Mouse (Mus musculus): ENCODE measurements around the gene Prmt8. TPM values are rescaled to one million over a fixed set of nuclear protein-coding genes. Genes with fewer than 3 reads are reported as not detected.

Gene Prmt8
- total RNA-seq, 2 experiments from 2014 or later, result 59.6 to 63.5 TPM

DNA sequence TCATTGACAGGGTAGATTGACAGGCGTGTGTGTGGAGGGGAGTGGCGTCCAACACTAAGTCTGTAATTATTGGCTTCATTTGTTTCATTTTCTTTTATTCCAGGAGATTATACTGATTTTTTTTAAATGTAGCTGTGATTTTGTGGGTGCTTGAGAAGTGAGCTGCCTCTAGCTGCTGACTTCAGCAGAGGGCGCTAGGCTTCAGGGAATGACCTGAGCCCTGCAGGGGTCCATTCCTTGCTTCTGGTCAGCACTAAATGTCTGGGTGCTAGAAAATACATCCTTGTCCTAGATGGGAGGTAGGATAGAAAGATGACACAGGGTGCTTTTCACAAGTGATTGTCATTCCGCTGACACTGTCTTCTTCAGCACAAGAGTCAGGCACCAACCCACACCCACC lies 99.2 kb downstream of the Prmt8 start:
- peak; percentile 17 for DNase-seq
- intact Hi-C loops (cut with DNase I), result no loop called here

DNA sequence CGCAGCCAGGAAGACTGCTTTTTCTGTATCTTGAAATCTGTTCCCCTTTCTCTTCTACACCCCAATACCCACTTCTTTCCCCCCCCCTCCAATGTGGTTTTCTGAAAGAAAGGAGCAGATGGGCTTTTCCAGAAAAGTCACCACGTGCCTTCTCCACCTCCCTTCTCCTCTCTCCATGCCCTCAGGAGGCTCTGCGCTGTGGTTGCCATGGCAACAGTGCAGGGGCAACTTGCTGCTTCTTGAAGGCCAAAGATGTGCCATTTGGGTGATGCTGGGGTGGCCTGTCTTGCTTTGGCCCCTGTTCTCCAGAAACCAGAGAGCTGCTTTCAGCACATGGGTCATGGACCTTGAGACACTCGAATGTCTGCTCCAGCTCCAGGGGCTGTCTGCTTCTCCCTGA lies 100.0 kb downstream of the Prmt8 start:
- intact Hi-C loops (cut with DNase I), result no loop called here
- DNase-seq, result peak; percentile 53

DNA sequence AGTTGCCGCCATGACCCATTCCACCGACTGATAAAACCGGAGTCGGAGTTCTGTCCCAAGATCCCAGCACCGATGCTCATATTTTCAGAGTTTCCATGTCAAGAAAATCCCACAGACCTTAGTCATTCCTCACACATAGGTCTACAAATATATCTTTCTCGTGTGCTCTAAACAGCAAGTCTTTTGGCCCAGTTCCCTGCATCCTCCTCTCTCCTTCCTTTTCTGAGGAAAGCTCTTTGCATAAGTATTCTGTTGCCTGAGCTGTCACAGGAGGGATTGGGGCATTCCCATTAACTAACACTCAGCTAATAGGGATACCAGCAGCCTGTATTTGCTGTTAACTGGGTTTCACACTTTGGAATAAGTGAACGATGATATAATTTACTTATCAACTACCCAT lies 106.0 kb downstream of the Prmt8 start:
- DNase-seq, result no peak
- intact Hi-C loops (cut with DNase I), result no loop called here

DNA sequence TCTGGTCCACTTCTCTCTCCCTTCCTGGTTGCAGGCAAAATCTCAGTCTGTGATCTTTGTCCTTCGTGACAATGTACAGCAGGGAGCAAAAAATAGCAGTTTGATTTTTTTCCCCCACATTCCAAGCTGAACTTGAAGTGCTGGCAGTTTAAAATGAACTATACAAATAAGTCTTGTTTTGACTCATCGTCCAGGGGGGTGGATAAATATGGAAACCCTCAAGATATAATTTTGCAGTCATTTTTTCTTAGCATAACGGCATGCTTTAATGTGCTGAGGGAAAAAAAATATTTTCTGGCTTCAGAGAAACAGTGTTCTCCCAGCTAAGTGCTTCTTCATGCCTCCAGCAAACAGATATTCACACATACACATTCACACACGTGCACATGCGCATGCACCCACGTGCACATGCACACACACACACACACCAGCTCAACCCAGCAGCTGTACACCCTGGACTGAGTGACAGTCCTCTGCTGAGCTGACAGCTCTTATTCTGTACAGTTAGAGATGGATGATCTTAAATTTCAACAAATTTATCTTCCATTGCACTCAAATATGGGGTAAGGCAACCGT lies 107.5 kb downstream of the Prmt8 start:
- no peak for DNase-seq
- intact Hi-C loops (cut with DNase I), result no loop called here

DNA sequence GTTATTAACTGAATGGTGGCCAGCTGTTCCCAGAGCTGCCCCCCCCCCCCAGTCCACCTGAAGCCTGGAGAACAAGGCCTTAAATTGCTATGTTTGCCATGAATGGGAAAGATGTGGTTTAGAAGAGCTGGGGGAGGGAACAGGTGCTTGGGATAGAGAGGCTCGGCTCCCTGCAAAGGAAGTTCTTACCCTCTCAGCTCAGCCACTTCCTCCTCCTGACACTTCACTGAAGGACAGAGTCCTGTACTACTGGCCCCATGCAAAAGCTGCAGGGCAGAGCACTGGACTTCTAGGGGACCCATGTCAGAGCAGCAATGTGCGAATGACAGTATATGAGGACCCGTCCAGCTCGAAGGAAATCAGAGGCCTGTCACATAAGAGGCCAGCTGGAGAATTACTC lies 109.3 kb downstream of the Prmt8 start:
- intact Hi-C loops (cut with DNase I), result no loop called here
- no peak for DNase-seq

DNA sequence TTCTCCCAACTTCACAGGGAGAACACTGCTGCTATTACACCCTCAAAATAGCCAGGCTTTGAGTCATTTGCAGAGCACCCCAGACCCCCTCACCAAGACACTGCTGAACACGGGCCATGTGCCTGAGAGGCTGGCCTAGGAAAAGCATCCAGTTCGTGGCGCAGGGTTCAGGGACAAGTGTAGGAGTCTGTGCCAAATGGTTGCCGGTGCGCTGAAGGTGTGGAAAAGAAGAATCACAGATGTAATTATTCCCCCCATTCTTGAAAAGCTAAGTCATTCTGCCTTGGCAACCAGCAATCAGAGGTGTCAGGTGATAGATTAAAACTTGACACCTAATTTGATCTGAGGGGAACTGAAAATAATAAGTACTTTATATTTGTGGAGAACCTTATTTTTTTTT lies 109.8 kb downstream of the Prmt8 start:
- intact Hi-C loops (cut with DNase I), result no loop called here
- no peak for DNase-seq

DNA sequence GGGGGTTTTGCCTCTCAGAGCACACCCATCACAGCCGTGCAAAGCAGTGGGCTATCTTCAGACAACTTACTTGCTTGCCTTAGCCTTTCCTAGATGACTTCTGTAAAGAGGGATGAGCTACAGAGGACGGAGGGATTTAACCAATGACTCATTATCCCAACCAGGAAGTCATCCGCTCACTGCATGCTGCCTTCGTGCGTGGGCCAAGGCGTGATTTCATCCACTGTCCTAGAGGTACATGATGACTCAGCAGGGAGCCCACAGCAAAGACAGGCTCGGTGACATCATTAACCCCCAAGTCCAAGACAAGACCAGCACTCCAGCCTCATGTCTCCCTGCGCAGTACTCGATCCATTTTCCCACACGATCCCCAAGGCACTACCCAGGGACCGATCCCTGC lies 112.1 kb downstream of the Prmt8 start:
- intact Hi-C loops (cut with DNase I), result no loop called here
- no peak for DNase-seq

DNA sequence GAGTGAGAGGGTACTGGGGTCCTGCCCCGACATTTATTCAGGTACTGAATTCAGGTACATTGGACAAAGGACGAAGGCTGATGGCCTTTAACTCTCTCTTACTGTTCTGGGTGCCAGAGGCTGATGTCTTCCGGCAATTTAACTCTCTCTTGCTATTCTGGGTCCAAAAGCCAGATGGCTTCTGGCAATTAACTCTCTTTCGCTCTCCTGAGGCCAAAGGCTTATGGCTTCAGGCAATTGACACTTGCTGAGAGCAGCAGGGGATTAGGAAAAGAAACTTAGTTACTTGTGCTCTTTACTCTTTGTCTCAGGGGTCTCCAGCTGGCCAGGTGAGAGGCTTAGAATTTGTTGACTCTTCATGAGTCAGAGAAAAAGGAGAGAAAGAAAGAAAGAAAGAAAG lies 113.3 kb downstream of the Prmt8 start:
- no peak for DNase-seq
- intact Hi-C loops (cut with DNase I), result no loop called here

DNA sequence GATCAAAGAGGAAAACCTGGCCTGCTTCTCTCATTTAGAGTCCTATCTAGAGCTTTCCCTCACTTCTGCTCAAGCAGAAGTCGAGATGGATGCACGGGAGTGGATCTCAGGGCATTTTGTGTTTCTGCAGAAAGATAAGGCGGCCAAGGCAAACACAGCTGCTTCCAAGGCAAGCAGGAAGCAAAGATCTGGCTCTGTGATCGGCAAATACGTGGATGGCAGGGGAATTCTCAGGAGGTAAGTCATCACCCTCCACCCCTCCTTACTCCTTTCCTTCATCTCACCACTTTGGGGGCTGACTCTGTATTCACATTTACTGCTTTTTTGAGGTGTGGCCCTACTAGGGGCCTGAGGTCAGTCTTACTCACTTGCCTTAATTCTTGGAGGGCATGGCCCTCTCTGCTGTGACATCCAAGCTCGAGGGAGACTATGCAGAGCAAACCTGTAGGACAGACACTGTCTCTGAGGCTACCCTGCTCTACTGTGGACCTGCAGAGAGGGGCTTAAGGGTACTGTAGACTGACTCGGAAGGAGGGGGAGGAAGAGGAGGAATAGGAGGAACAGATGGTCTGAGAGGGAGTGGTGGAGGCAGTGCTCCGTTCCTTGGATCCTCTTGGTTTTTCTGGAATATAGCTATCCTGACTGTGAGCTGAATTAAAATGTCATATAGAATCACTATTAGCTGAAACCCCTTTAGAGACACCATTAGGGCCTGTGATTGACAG lies 128.0 kb downstream of the Prmt8 start:
- intact Hi-C loops (cut with DNase I), result no loop called here

More for the DNA sequence above, 128.0 kb downstream of the Prmt8 start:
- no peak for DNase-seq

Small RNA genes within 50 kb of the gene (microRNA-seq; reads per million reads assigned to microRNA genes)
- not detected for gene Mir7233

Other genes starting within 250 kb of the Prmt8 start
- gene Cracr2a, start 208.1 kb downstream of the Prmt8 start, total RNA-seq (2021), result 1 to 10 TPM; 1.2 to 1.4 TPM
- 10 to 100 TPM in 1 of 2 experiments, 1 to 10 TPM in 1; 6.6 to 10.2 TPM for gene Tspan11, start 118.1 kb upstream of the Prmt8 start, total RNA-seq (2021)